Mouse (Mus musculus) kidney, embryonic 15.5 days (tissue): ENCODE measurements at regions not wholly inside any gene's neighbourhood (a gene's known extent, or its start where the extent isn't known, plus 50 kb on each side); places are given as distances from the start of the nearest gene placed in this dataset.

Experiments used
- ATAC-seq: fragments of 200-750 bp; cut with Nextera tagmentation; replicated peaks from 2 replicates; pipeline ENCODE4 v1.8.0; 2017; ENCODE audit warnings: moderate TSS enrichment; ENCODE audit not compliant: low FRiP score
- H3K27ac ChIP-seq: fragments of 300-500 bp; sonication (generic); 2 replicates; pipeline ENCODE4 v1.5.1; 2015; ENCODE audit warnings: mild to moderate bottlenecking, inconsistent platforms
- H3K27me3 ChIP-seq: fragments of 300-500 bp; sonication (generic); 2 replicates; pipeline ENCODE4 v1.6.1; 2015; ENCODE audit warnings: inconsistent platforms
- H3K36me3 ChIP-seq: fragments of 300-500 bp; sonication (generic); 2 replicates; pipeline ENCODE4 v1.6.1; 2015; ENCODE audit warnings: inconsistent platforms
- H3K4me1 ChIP-seq: fragments of 300-500 bp; sonication (generic); 2 replicates; pipeline ENCODE4 v1.6.1; 2015; ENCODE audit warnings: inconsistent platforms
- H3K4me2 ChIP-seq: fragments of 300-500 bp; sonication (generic); 2 replicates; pipeline ENCODE4 v1.6.1; 2015; ENCODE audit warnings: moderate library complexity, mild to moderate bottlenecking, inconsistent platforms
- H3K4me3 ChIP-seq: fragments of 300-500 bp; sonication (generic); replicated peaks from 2 replicates; pipeline ENCODE4 v1.5.1; 2015; ENCODE audit warnings: mild to moderate bottlenecking, inconsistent platforms
- H3K9ac ChIP-seq: fragments of 300-500 bp; sonication (generic); 2 replicates; pipeline ENCODE4 v1.6.1; 2015; ENCODE audit warnings: mild to moderate bottlenecking, inconsistent platforms
- H3K9me3 ChIP-seq: fragments of 300-500 bp; sonication (generic); replicated peaks from 2 replicates; pipeline ENCODE4 v1.6.1; 2016; ENCODE audit warnings: inconsistent platforms
- WGBS: fragments of 180-500 bp; shearing (Covaris S2); methylation state at CpG from one replicate; pipeline ENCODE4 v1.1.7; 2015; ENCODE audit warnings: mixed read lengths; 5-methylcytosine and 5-hydroxymethylcytosine counted together

DNA sequence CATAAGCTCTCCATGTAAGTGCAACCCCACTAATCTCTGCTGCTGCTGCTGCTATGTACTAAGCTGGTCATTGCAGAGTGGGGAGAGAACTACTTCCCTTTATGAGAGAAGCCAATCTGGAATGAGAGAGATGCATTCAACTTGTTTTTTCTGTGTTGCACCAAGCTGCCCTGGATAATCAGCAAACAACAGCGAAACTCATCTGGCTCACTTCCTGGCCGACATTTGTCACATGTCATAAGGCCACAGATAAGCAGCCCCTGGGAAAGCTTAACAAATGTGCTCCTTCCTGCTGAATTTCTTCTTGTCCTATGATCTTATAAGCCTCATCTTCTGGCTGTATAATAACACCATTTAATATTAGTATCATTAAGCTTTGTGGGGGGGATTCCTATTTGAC lies 224.5 kb downstream of the Ube2cbp start:
- no peak overlapping the region for H3K4me3 ChIP-seq
- no peaks in the 10 kb centered on the region for H3K36me3 ChIP-seq
- no peaks in the 10 kb centered on the region for H3K9me3 ChIP-seq
- H3K4me1 ChIP-seq, result 0 out of 2 replicates have a peak, but pooled peaks cover 3% of the 10 kb centered on the region
- no peak overlapping the region for H3K27ac ChIP-seq
- no peak overlapping the region for H3K9ac ChIP-seq
- WGBS, result 41% methylated on average over 2 of the region's 2 CpGs
- no peak overlapping the region for H3K4me2 ChIP-seq
- no peaks in the 10 kb centered on the region for H3K27me3 ChIP-seq
- no peak for ATAC-seq

DNA sequence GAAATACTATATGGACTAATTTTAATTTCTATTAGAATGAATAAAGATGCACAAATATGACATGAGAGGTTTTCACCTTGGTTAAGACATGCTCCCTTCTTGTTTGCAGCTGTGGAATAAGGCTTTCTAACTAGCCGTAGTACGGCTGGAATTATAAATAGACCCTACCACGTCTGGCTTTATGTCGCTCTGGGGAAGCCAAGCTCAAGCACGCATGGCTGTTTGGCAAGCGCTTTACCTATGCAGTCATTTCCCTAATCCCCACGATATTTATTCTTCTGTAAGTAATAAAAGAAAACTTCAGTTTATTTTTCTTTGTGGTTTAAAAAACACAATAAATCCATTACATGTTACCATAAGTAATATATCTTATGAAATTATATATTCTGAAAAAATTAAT lies 223.9 kb downstream of the Ube2cbp start:
- WGBS, result 60% methylated on average over 7 of the region's 7 CpGs
- no peaks in the 10 kb centered on the region for H3K27me3 ChIP-seq
- H3K9ac ChIP-seq, result no peak overlapping the region
- no peaks in the 10 kb centered on the region for H3K36me3 ChIP-seq
- no peak overlapping the region for H3K27ac ChIP-seq
- no peak for ATAC-seq
- H3K4me1 ChIP-seq, result 0 out of 2 replicates have a peak, but pooled peaks cover 3% of the 10 kb centered on the region
- H3K9me3 ChIP-seq, result no peaks in the 10 kb centered on the region
- no peak overlapping the region for H3K4me3 ChIP-seq
- no peak overlapping the region for H3K4me2 ChIP-seq

DNA sequence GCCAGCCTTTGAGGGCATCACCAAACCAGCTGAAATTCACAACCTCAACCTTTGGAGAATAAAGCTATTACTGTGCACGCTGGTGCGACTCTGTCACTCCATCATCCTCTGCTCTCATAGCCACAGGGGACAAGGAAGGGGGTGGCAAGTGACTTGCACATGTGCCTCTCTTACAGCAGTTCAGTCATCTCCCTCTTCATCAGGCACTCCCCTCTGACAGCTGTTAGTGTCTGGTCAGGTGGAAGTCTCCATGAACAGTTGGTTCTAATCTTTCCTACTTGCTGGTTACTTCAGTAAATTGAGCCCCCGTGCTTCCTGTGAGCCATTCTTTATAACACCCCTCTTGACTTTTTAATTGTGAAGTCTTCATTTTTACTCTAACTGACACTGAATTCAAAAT lies 214.6 kb downstream of the Ube2cbp start:
- no peaks in the 10 kb centered on the region for H3K27me3 ChIP-seq
- no peak overlapping the region for H3K27ac ChIP-seq
- no peak for ATAC-seq
- WGBS, result 79% methylated on average over 3 of the region's 3 CpGs
- H3K9me3 ChIP-seq, result no peaks in the 10 kb centered on the region
- H3K4me2 ChIP-seq, result no peak overlapping the region
- no peak overlapping the region for H3K4me3 ChIP-seq
- no peak overlapping the region for H3K9ac ChIP-seq
- no peaks in the 10 kb centered on the region for H3K4me1 ChIP-seq
- no peaks in the 10 kb centered on the region for H3K36me3 ChIP-seq

DNA sequence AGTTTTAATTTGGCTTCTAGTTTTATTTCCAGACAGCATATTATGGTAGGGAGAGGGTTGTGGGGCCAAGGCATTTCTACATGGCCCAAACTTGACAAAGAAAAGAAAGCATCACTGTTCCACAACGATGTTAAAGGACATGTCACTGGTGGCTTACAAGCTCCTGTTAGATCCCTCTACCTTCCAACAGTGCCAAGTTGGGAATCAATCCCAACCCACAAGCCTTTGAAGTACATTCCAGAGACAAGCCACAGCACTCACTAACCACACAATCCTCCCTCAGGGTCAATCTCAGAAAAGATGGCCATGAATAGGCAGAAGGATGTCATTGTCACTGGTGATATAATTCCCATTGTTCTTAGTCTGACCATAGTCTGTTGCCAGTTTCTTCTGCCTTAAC lies 213.4 kb downstream of the Ube2cbp start:
- ATAC-seq, result no peak
- H3K9ac ChIP-seq, result no peak overlapping the region
- no peak overlapping the region for H3K4me2 ChIP-seq
- no peaks in the 10 kb centered on the region for H3K9me3 ChIP-seq
- H3K36me3 ChIP-seq, result no peaks in the 10 kb centered on the region
- H3K27ac ChIP-seq, result no peak overlapping the region
- H3K27me3 ChIP-seq, result no peaks in the 10 kb centered on the region
- no peaks in the 10 kb centered on the region for H3K4me1 ChIP-seq
- no peak overlapping the region for H3K4me3 ChIP-seq
- WGBS, result 78% methylated on average over 1 of the region's 1 CpGs
